Mouse (Mus musculus) CH12.LX (cell line): Measurements from ENCODE around the gene Mylk3. TPM values are rescaled to one million over a fixed set of nuclear protein-coding genes. Genes with fewer than 3 reads are reported as not detected.

ENCODE experiments used
- DNase-seq: peaks from one replicate; pipeline ENCODE4 v3.0.0-alpha.2; 2013; ENCODE audit errors: extremely low read depth
- H3K27ac ChIP-seq: 2 replicates; pipeline ENCODE4 v1.5.1; 2012; ENCODE audit warnings: low read depth, mild to moderate bottlenecking, control low read depth, moderate library complexity; ENCODE audit not compliant: insufficient read depth
- H3K27me3 ChIP-seq: replicated peaks from 2 replicates; pipeline ENCODE3; 2012; ENCODE audit warnings: inconsistent platforms
- H3K36me3 ChIP-seq, 2 experiments: replicated peaks in 1 of 2; 2 replicates each; pipeline versions ENCODE3 to v1.6.1; 2012; ENCODE audit warnings: inconsistent platforms in 1 of 2, low read length in 1 of 2, mild to moderate bottlenecking in 1 of 2, mixed read lengths in 1 of 2, moderate library complexity in 1 of 2; ENCODE audit not compliant: control insufficient read depth in 1 of 2, insufficient read depth in 1 of 2
- H3K4me1 ChIP-seq, 2 experiments: 2 replicates each; pipeline ENCODE4 v1.6.1; 2012; ENCODE audit warnings: inconsistent platforms in 1 of 2, moderate library complexity in 1 of 2; ENCODE audit not compliant: insufficient read depth in 2 of 2, control insufficient read depth in 1 of 2
- H3K4me2 ChIP-seq: 2 replicates; pipeline ENCODE4 v1.6.1; 2012; ENCODE audit warnings: low read depth, mild to moderate bottlenecking, control low read depth; ENCODE audit not compliant: poor library complexity, insufficient read depth, severe bottlenecking
- H3K4me3 ChIP-seq, 3 experiments: fragments of 150-350 bp in 1 of 3; sonication (generic) in 1 of 3; replicated peaks in 1 of 3; 2 replicates each; pipeline versions ENCODE3 to v1.5.1; 2011 to 2012; ENCODE audit warnings: low read depth in 2 of 3, low read length in 2 of 3, mild to moderate bottlenecking in 2 of 3, moderate library complexity in 2 of 3, control low read depth in 1 of 3, improper control_type of control experiment in 1 of 3, inconsistent platforms in 1 of 3, mixed read lengths in 1 of 3; ENCODE audit not compliant: poor library complexity in 1 of 3
- H3K79me2 ChIP-seq: replicated peaks from 2 replicates; pipeline ENCODE4 v1.6.1; 2012; ENCODE audit warnings: mild to moderate bottlenecking, moderate library complexity; ENCODE audit not compliant: control insufficient read depth, poor library complexity, insufficient read depth, severe bottlenecking; ENCODE audit errors: extremely low read depth
- H3K9ac ChIP-seq: 2 replicates; pipeline ENCODE4 v1.6.1; 2012; ENCODE audit warnings: low read depth, mild to moderate bottlenecking, control low read depth, moderate library complexity; ENCODE audit not compliant: insufficient read depth
- H3K9me3 ChIP-seq: replicated peaks from 2 replicates; pipeline ENCODE3; 2012; ENCODE audit warnings: low read length, inconsistent platforms, mixed read lengths
- BHLHE40 ChIP-seq: IDR thresholded peaks from 2 replicates; pipeline ENCODE4 v1.6.1; 2011; ENCODE audit warnings: mild to moderate bottlenecking, low read depth, low read length, improper control_type of control experiment
- CHD1 ChIP-seq: IDR thresholded peaks from 2 replicates; pipeline ENCODE4 v1.6.1; 2012; ENCODE audit warnings: low read depth, low read length, improper control_type of control experiment, inconsistent platforms
- CTCF ChIP-seq, 2 experiments: IDR thresholded peaks in 1 of 2; conservative IDR thresholded peaks in 1 of 2; 2 replicates each; pipeline ENCODE4 v1.5.1; 2011 to 2012; ENCODE audit warnings: low read depth in 2 of 2, low read length in 2 of 2, improper control_type of control experiment in 1 of 2, inconsistent platforms in 1 of 2, mild to moderate bottlenecking in 1 of 2, moderate library complexity in 1 of 2
- E2F4 ChIP-seq: IDR thresholded peaks from 2 replicates; pipeline ENCODE4 v1.6.1; 2011; ENCODE audit warnings: low read depth, low read length, improper control_type of control experiment; ENCODE audit not compliant: insufficient replicate concordance
- ELF1 ChIP-seq: IDR thresholded peaks from 2 replicates; pipeline ENCODE4 v1.6.1; 2014; ENCODE audit warnings: low read depth, mild to moderate bottlenecking, inconsistent platforms, low read length, improper control_type of control experiment
- EP300 ChIP-seq: IDR thresholded peaks from 2 replicates; pipeline ENCODE4 v1.6.1; 2011; ENCODE audit warnings: low read length, improper control_type of control experiment
- GABPA ChIP-seq: IDR thresholded peaks from 2 replicates; pipeline ENCODE4 v1.6.1; 2012; ENCODE audit warnings: low read depth, low read length, improper control_type of control experiment, inconsistent platforms; ENCODE audit not compliant: insufficient replicate concordance
- JUND ChIP-seq: conservative IDR thresholded peaks from 2 replicates; pipeline ENCODE4 v1.6.1; 2011; ENCODE audit warnings: low read depth, low read length, improper control_type of control experiment
- MXI1 ChIP-seq: IDR thresholded peaks from 2 replicates; pipeline ENCODE4 v1.6.1; 2011; ENCODE audit warnings: mild to moderate bottlenecking, low read depth, low read length, improper control_type of control experiment
- MYC ChIP-seq: IDR thresholded peaks from 2 replicates; pipeline ENCODE4 v1.6.1; 2011; ENCODE audit warnings: low read depth, mild to moderate bottlenecking, improper control_type of control experiment, low read length
- NELFE ChIP-seq: IDR thresholded peaks from 2 replicates; pipeline ENCODE4 v1.6.1; 2011; ENCODE audit warnings: low read depth, low read length, improper control_type of control experiment
- NRF1 ChIP-seq: IDR thresholded peaks from 2 replicates; pipeline ENCODE4 v1.6.1; 2014; ENCODE audit warnings: low read depth, mild to moderate bottlenecking, inconsistent platforms, low read length, improper control_type of control experiment, moderate library complexity
- POLR2A ChIP-seq: IDR thresholded peaks from 2 replicates; pipeline ENCODE4 v1.6.1; 2011; ENCODE audit warnings: low read depth, mild to moderate bottlenecking, improper control_type of control experiment, low read length
- SIN3A ChIP-seq: IDR thresholded peaks from 2 replicates; pipeline ENCODE4 v1.6.1; 2012; ENCODE audit warnings: low read length, improper control_type of control experiment, inconsistent platforms
- TCF12 ChIP-seq: IDR thresholded peaks from 2 replicates; pipeline ENCODE4 v1.6.1; 2014; ENCODE audit warnings: low read depth, mild to moderate bottlenecking, inconsistent platforms, low read length, improper control_type of control experiment
- ZKSCAN1 ChIP-seq: IDR thresholded peaks from 2 replicates; pipeline ENCODE4 v1.6.1; 2012; ENCODE audit warnings: low read depth, inconsistent platforms, low read length, improper control_type of control experiment, borderline replicate concordance
- ZMIZ1 ChIP-seq: IDR thresholded peaks from 2 replicates; pipeline ENCODE4 v1.6.1; 2012; ENCODE audit warnings: low read depth, mild to moderate bottlenecking, inconsistent platforms, low read length, improper control_type of control experiment
- ZNF384 ChIP-seq: IDR thresholded peaks from 2 replicates; pipeline ENCODE4 v1.6.1; 2012; ENCODE audit warnings: low read depth, low read length, improper control_type of control experiment, inconsistent platforms
- dilution Hi-C: fragments of 300-500 bp; cut with MboI; formaldehyde crosslinking; loops from 2 replicates; pipeline ENCODE4 v1.14.3; 2020; ENCODE audit warnings: low sequenced_read_pairs; ENCODE audit not compliant: extremely low pct_unique_long_range_greater_than_20kb, extremely low pct_ligation_motif_present
- in situ Hi-C: fragments of 300-500 bp; cut with MboI; formaldehyde crosslinking; loops from 3 replicates; pipeline ENCODE4 v1.14.3; 2019; ENCODE audit warnings: low sequenced_read_pairs, low pct_ligation_motif_present, low pct_unique_long_range_greater_than_20kb, mixed read lengths
- polyA plus RNA-seq: library from polyadenylated mRNA; unstranded; fragments of >175 nt; gene quantifications from 2 replicates; pipeline ENCODE4 v1.2.1, GENCODE M21; 2012; ENCODE audit warnings: low read depth; ENCODE audit not compliant: insufficient read length
- total RNA-seq, 2 experiments: library from RNA; depleted of rRNA; stranded (reverse); fragments of 300-350 nt in 1 of 2; fragments of >200 nt in 1 of 2; gene quantifications; 2 replicates each; pipeline ENCODE4 v1.2.3; 2012 to 2014

Mylk3 gene
- total and polyA plus RNA-seq, 3 experiments = 0.07 to 0.08 TPM; not detected in 1

DNA sequence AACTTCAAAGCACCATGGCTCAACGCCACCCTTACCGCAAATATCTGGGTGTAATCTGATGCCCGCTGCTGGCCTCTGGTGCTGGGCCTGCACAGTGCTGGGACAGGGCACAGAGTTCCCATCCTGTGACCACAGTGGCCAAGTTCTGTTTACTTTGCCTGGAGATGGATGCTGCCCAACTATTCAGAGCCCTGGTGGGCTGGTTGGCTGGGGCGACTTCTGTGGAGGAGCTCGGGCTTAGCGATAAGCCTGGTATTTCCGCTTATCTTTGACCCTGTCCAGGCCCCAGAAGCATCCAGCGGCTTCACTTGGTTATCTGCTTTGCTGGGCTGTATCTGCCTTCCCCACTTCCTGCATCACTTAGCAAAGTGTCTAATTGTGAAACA lies 5.3 kb downstream of the Mylk3 start:
- Histone ChIP-seq H3K4me2 (no peak overlapping the region), H3K4me3 (no peak overlapping the region), H3K4me1 (peaks cover 4 to 12% of the 10 kb centered on the region in 2 experiments), H3K79me2 (no peaks in the 10 kb centered on the region), H3K27ac (no peak overlapping the region), H3K9ac (no peak overlapping the region), H3K27me3 (no peaks in the 10 kb centered on the region), H3K9me3 (no peaks in the 10 kb centered on the region), H3K36me3 (no peaks in the 10 kb centered on the region)
- in situ Hi-C loops = no loop called here
- TF ChIP-seq GABPA (no peak), ELF1 (no peak), BHLHE40 (no peak), ZMIZ1 (no peak), MXI1 (no peak), NELFE (no peak), NRF1 (no peak), JUND (no peak), CTCF (conservative IDR thresholded peaks at IDR 0.05 in 1 of 2, IDR thresholded peaks at IDR 0.05 in 1 of 2; ENCODE audit: low read depth in 2 of 2, low read length in 2 of 2) (no peak), EP300 (no peak), MYC (no peak), CHD1 (no peak), ZKSCAN1 (no peak)
- DNase-seq = no peak
- dilution Hi-C loops = no loop called here

- H3K27me3 ChIP-seq = no peaks in the 10 kb centered on the region
- H3K27ac ChIP-seq = no peak overlapping the region
- DNase-seq = no peak
- H3K9ac ChIP-seq = no peak overlapping the region
- dilution Hi-C loops = no loop called here
- no peaks in the 10 kb centered on the region for H3K9me3 ChIP-seq
- in situ Hi-C loops = no loop called here
- peaks cover 4 to 16% of the 10 kb centered on the region in 2 experiments for H3K4me1 ChIP-seq
- TF ChIP-seq TCF12 = no peak
- TF ChIP-seq GABPA = no peak
- no peak for TF ChIP-seq ZNF384
- TF ChIP-seq E2F4 = no peak
- TF ChIP-seq NELFE = no peak
- TF ChIP-seq SIN3A = no peak
- TF ChIP-seq POLR2A = no peak
- TF ChIP-seq, all 38 proteins: peak for 0
- no peaks in the 10 kb centered on the region for H3K36me3 ChIP-seq
- no peak overlapping the region for H3K4me3 ChIP-seq
- H3K79me2 ChIP-seq = no peaks in the 10 kb centered on the region
- no peak overlapping the region for H3K4me2 ChIP-seq
Measured at GRCm38 (mm10) chr8:85380123-85380823, 5.9 kb downstream of the Mylk3 start.
